20 mouse cellular contexts compared by ENCODE assay signal in genomic region chr17:83920894-83921293, GRCm38 (mm10).
DNase-seq lines count a peak whose midpoint lies in the region; ATAC-seq and TF ChIP-seq lines count a peak whose summit lies in the region.
"Had no signal": no experiment of that assay in that cellular context is flagged by ENCODE, and none has a peak within 500 bp of the region (broad histone marks: within the 10 kb centered on the region; RNA-seq: fewer than 3 reads in every experiment).

No protein-coding gene starts in this region.

- no peak overlapping the region for H3K4me2 ChIP-seq in embryonic facial prominence, embryonic 13.5 days
- H3K4me2 ChIP-seq in limb, embryonic 11.5 days (ENCODE audit: low read depth, severe bottlenecking) = no peak overlapping the region
- H3K4me2 ChIP-seq: forebrain, embryonic 15.5 days; hindbrain, embryonic 12.5 days had no signal

- no peaks in the 10 kb centered on the region for H3K27me3 ChIP-seq in embryonic facial prominence, embryonic 13.5 days
- H3K27me3 ChIP-seq in limb, embryonic 11.5 days (ENCODE audit: control insufficient read depth, insufficient read depth, low read length) = no peaks in the 10 kb centered on the region
- H3K27me3 ChIP-seq: forebrain, embryonic 15.5 days; hindbrain, embryonic 12.5 days had no signal

- H3K4me1 ChIP-seq in embryonic facial prominence, embryonic 13.5 days = peaks cover 52% of the 10 kb centered on the region
- H3K4me1 ChIP-seq in limb, embryonic 11.5 days (ENCODE audit: control insufficient read depth, insufficient read depth, low read length) = peaks cover 33% of the 10 kb centered on the region

- peak; percentile 9 for DNase-seq in gastrocnemius, adult 2 months
- no peak for DNase-seq in gastrocnemius, postnatal 4 days (ENCODE audit: low spot score in 2 of 2)
- peak; percentile 51 for DNase-seq in limb, embryonic 11.5 days (ENCODE audit: low spot score)
- no peak for DNase-seq in embryo, embryonic 9.5 days (ENCODE audit: extremely low spot score)
- DNase-seq in layer of hippocampus, postnatal 14 days (ENCODE audit: low spot score in 2 of 2) = no peak
- DNase-seq in left cerebral cortex, postnatal 36 days (ENCODE audit: low spot score in 2 of 2) = no peak
- DNase-seq: adrenal gland, postnatal 14 days; cerebellum, adult 11-12 months; cerebellum, adult 9-10 months; cerebellum, postnatal 25 days; gastrocnemius, postnatal 25 days; heart, adult 11 months; heart, postnatal 10 days; heart, postnatal 4 days had no signal

- 43% methylated on average over 8 of the region's 8 CpGs for WGBS in embryonic facial prominence, embryonic 13.5 days
- 47% methylated on average over 8 of the region's 8 CpGs for WGBS in limb, embryonic 11.5 days

- no peaks in the 10 kb centered on the region for H3K9me3 ChIP-seq in embryonic facial prominence, embryonic 13.5 days
- no peaks in the 10 kb centered on the region for H3K9me3 ChIP-seq in limb, embryonic 11.5 days (ENCODE audit: control insufficient read depth, low read length)
- H3K9me3 ChIP-seq: forebrain, embryonic 15.5 days; hindbrain, embryonic 12.5 days had no signal

- no peak overlapping the region for H3K4me3 ChIP-seq in gastrocnemius, adult 2 months
- no peak overlapping the region for H3K4me3 ChIP-seq in embryonic facial prominence, embryonic 13.5 days
- H3K4me3 ChIP-seq in limb, embryonic 11.5 days (ENCODE audit: low read depth, low read length) = no peak overlapping the region
- H3K4me3 ChIP-seq: erythroblast, embryonic 14.5 days; forebrain, embryonic 15.5 days; hindbrain, embryonic 12.5 days had no signal

- intact Hi-C loops in gastrocnemius, adult 2 months (cut with DNase I) = no loop called here
- intact Hi-C loops in left cerebral cortex, postnatal 36 days (cut with DNase I) = no loop called here

- ATAC-seq in embryonic facial prominence, embryonic 13.5 days (ENCODE audit: insufficient number of reproducible peaks, insufficient read depth, low FRiP score, low TSS enrichment, low read depth) = no peak
- no peak for ATAC-seq in limb, embryonic 11.5 days (ENCODE audit: insufficient number of reproducible peaks, low FRiP score, low TSS enrichment, low read depth)
- ATAC-seq: forebrain, embryonic 15.5 days; hindbrain, embryonic 16.5 days; inflammation-experienced regulatory T-cells, adult 6 months had no signal

- H3K36me3 ChIP-seq in embryonic facial prominence, embryonic 13.5 days = no peaks in the 10 kb centered on the region
- H3K36me3 ChIP-seq in limb, embryonic 11.5 days (ENCODE audit: control insufficient read depth, insufficient read depth, low read length) = no peaks in the 10 kb centered on the region
- H3K36me3 ChIP-seq: forebrain, embryonic 15.5 days; hindbrain, embryonic 12.5 days had no signal

- no peak overlapping the region; the same call in 1 of the 2 replicates for H3K9ac ChIP-seq in embryonic facial prominence, embryonic 13.5 days
- H3K9ac ChIP-seq in limb, embryonic 11.5 days (ENCODE audit: low read length) = no peak overlapping the region
- H3K9ac ChIP-seq: forebrain, embryonic 15.5 days; hindbrain, embryonic 12.5 days had no signal

- H3K27ac ChIP-seq in gastrocnemius, adult 2 months = no peak overlapping the region
- peak overlapping the region; percentile 34; the same call in 1 of the 2 replicates for H3K27ac ChIP-seq in embryonic facial prominence, embryonic 13.5 days
- H3K27ac ChIP-seq in limb, embryonic 11.5 days (replicated peaks; ENCODE audit: low read depth, low read length) = peak overlapping the region; percentile 45
- H3K27ac ChIP-seq: forebrain, embryonic 15.5 days; hindbrain, embryonic 12.5 days had no signal

- TF ChIP-seq CTCF in gastrocnemius, adult 2 months (IDR thresholded peaks at IDR 0.05) = no peak

Comparison
In these comparisons a context has a peak if more than half of its experiments do, and no peak if none do; other contexts are left out.
1. DNase-seq: peak in gastrocnemius, adult 2 months (single experiment) and limb, embryonic 11.5 days (single experiment); none in gastrocnemius, postnatal 4 days (0 of 2), embryo, embryonic 9.5 days (single experiment), layer of hippocampus, postnatal 14 days (0 of 2) and left cerebral cortex, postnatal 36 days (0 of 2).